Mouse (Mus musculus) neural tube, embryonic 12.5 days (tissue): ENCODE measurements around the gene Sgip1. TPM values are rescaled to one million over a fixed set of nuclear protein-coding genes. Genes with fewer than 3 reads are reported as not detected.

ENCODE experiments used
- ATAC-seq: fragments of 200-750 bp; cut with Nextera tagmentation; 2 replicates; pipeline ENCODE4 v1.8.0; 2017; ENCODE audit warnings: low read depth, mild to moderate bottlenecking, moderate TSS enrichment, moderate library complexity; ENCODE audit not compliant: low FRiP score
- H3K27ac ChIP-seq: fragments of 300-500 bp; sonication (generic); 2 replicates; pipeline ENCODE4 v1.5.1; 2016
- H3K27me3 ChIP-seq: fragments of 300-500 bp; sonication (generic); replicated peaks from 2 replicates; pipeline ENCODE4 v1.6.1; 2016; ENCODE audit warnings: mild to moderate bottlenecking
- H3K36me3 ChIP-seq: fragments of 300-500 bp; sonication (generic); 2 replicates; pipeline ENCODE4 v1.6.1; 2016; ENCODE audit warnings: mild to moderate bottlenecking
- H3K4me1 ChIP-seq: fragments of 300-500 bp; sonication (generic); 2 replicates; pipeline ENCODE4 v1.6.1; 2016
- H3K4me2 ChIP-seq: fragments of 300-500 bp; sonication (generic); replicated peaks from 2 replicates; pipeline ENCODE4 v1.6.1; 2016; ENCODE audit warnings: mild to moderate bottlenecking
- H3K4me3 ChIP-seq: fragments of 300-500 bp; sonication (generic); 2 replicates; pipeline ENCODE4 v1.5.1; 2016
- H3K9ac ChIP-seq: fragments of 300-500 bp; sonication (generic); 2 replicates; pipeline ENCODE4 v1.6.1; 2016; ENCODE audit warnings: mild to moderate bottlenecking
- H3K9me3 ChIP-seq: fragments of 300-500 bp; sonication (generic); 2 replicates; pipeline ENCODE4 v1.6.1; 2016; ENCODE audit warnings: mild to moderate bottlenecking
- WGBS: fragments of 180-500 bp; shearing (Covaris S2); methylation state at CpG from one replicate; pipeline ENCODE4 v1.1.7; 2016; 5-methylcytosine and 5-hydroxymethylcytosine counted together
- polyA plus RNA-seq: library from polyadenylated mRNA; unstranded; fragments of >200 nt; fragmentation: Nextera tagmentation; extraction: Ambion mirVana; gene quantifications from 2 replicates; pipeline ENCODE4 v1.2.1, GENCODE M21; 2016

The Sgip1 gene
- polyA plus RNA-seq, result 43.3 and 45.4 TPM in 2 replicates

DNA sequence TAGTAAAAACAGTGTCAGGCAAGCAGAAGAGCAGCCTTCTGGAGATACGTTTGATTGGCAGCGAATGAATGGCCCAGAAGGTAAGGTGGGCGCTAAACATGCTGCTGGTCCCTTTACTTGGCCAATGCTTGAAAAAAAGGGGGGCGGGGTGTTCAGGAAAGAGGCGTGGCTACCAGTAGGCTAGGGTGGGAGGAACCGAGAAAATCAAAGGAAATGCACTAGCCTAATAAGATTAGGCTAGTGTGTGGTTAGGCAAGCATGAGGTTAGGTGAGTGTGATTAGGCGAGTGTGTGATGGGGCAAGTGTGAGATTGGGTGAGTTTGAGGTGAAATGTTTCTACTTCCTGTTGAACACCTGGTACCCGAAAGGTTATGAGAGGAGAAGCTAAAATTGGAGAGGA lies at the start of gene Sgip1:
Sgip1 (plus strand) TSS at position 11 of the 400 bp plus-strand sequence.
- no peaks in the 10 kb centered on the region for H3K36me3 ChIP-seq
- H3K4me2 ChIP-seq, result no peak within 1 kb of the TSS
- no peak within 1 kb of the TSS for H3K9ac ChIP-seq
- no peaks in the 10 kb centered on the region; the same call in 1 of the 2 replicates for H3K4me1 ChIP-seq
- WGBS, result 69% methylated on average over 8 of the region's 8 CpGs
- H3K27ac ChIP-seq, result no peak within 1 kb of the TSS
- no peaks in the 10 kb centered on the region for H3K9me3 ChIP-seq
- no peaks in the 10 kb centered on the region for H3K27me3 ChIP-seq
- no peak within 1 kb of the TSS for H3K4me3 ChIP-seq
- ATAC-seq, result no peak

GRCm38 (mm10) chr4:102691402-102691801 lies 49.7 kb upstream of the Sgip1 start:
- no peak overlapping the region for H3K9ac ChIP-seq
- WGBS, result 84% methylated on average over 4 of the region's 4 CpGs
- H3K36me3 ChIP-seq, result no peaks in the 10 kb centered on the region
- H3K4me3 ChIP-seq, result no peak overlapping the region
- ATAC-seq, result no peak
- H3K27ac ChIP-seq, result no peak overlapping the region
- H3K27me3 ChIP-seq, result no peaks in the 10 kb centered on the region
- no peaks in the 10 kb centered on the region for H3K9me3 ChIP-seq
- no peak overlapping the region for H3K4me2 ChIP-seq
- no peaks in the 10 kb centered on the region for H3K4me1 ChIP-seq

- H3K36me3 ChIP-seq, result no peaks in the 10 kb centered on the region
- H3K4me3 ChIP-seq, result no peak overlapping the region
- H3K4me2 ChIP-seq, result no peak overlapping the region
- H3K27me3 ChIP-seq, result no peaks in the 10 kb centered on the region
- no peak overlapping the region for H3K9ac ChIP-seq
- H3K4me1 ChIP-seq, result no peaks in the 10 kb centered on the region
- no peak overlapping the region for H3K27ac ChIP-seq
- no peaks in the 10 kb centered on the region for H3K9me3 ChIP-seq
- no peak for ATAC-seq
- WGBS, result 97% methylated on average over 7 of the region's 7 CpGs
These were observed 43.1 kb upstream of the Sgip1 start for GRCm38 (mm10) chr4:102697966-102698365.

DNA sequence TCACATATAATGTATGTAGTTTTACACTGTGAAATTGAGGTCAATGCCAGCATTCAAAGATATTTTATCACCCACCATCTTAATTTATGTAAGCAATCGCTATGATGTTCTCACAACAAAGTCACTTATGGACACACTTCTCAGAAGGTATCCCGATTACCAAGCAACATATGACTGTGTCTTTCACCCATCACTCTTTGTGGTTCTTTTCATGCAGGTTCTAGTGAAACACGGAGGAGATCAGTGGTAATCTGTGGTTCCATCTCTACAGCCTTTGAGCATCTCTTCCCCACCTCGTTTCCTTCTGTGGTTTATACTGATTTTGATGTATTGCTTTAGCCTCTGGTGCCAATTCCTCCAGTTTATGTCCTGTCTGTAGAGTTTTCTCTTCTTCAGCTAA lies 29.4 kb upstream of the Sgip1 start:
- H3K4me2 ChIP-seq, result no peak overlapping the region
- H3K9ac ChIP-seq, result no peak overlapping the region
- no peaks in the 10 kb centered on the region for H3K9me3 ChIP-seq
- no peak for ATAC-seq
- no peaks in the 10 kb centered on the region for H3K27me3 ChIP-seq
- no peaks in the 10 kb centered on the region for H3K36me3 ChIP-seq
- 82% methylated on average over 4 of the region's 4 CpGs for WGBS
- no peaks in the 10 kb centered on the region for H3K4me1 ChIP-seq
- H3K27ac ChIP-seq, result no peak overlapping the region
- no peak overlapping the region for H3K4me3 ChIP-seq

- H3K4me2 ChIP-seq, result no peak overlapping the region
- H3K36me3 ChIP-seq, result no peaks in the 10 kb centered on the region
- H3K27me3 ChIP-seq, result no peaks in the 10 kb centered on the region
- H3K4me3 ChIP-seq, result no peak overlapping the region
- no peak for ATAC-seq
- no peaks in the 10 kb centered on the region for H3K4me1 ChIP-seq
- H3K9me3 ChIP-seq, result no peaks in the 10 kb centered on the region
- H3K9ac ChIP-seq, result no peak overlapping the region
- H3K27ac ChIP-seq, result no peak overlapping the region
These were observed 25.6 kb upstream of the Sgip1 start for GRCm38 (mm10) chr4:102715532-102715931.

DNA sequence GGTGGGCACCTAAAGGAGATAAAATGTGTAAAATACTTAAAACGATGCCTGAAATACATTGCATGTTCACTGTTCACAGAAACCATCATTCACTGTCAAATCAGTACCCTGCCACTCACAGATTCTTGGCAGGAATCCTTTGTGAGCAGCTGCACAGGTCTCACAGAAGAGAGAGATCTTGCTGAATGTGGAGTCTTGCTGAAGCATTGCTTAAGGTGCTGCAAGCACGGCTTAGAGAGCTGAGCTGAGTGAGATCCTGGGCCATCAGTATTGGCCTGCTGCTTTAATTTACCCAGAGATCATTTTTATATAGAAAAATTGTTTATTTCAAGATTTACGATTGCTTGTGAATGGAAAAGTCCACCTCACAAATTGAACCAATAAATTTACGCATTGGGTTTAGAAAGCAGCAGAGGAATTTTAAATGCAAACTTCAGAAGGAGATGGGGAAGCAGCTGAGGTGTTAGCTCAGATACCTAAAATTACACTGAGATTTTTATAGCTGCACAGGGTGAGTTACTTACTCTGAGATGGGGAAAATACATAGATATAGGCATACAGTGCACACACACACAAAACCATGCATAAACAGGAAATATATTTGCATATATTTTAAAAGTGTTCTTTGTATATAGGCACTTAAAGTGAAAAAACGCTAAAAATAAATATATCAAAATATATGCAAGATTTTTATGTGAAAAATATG lies 23.8 kb upstream of the Sgip1 start:
- Histone ChIP-seq H3K36me3 (no peaks in the 10 kb centered on the region), H3K9ac (no peak overlapping the region), H3K4me3 (no peak overlapping the region), H3K27ac (no peak overlapping the region), H3K4me1 (no peaks in the 10 kb centered on the region), H3K27me3 (no peaks in the 10 kb centered on the region), H3K9me3 (no peaks in the 10 kb centered on the region), H3K4me2 (no peak overlapping the region)
- 74% methylated on average over 5 of the region's 5 CpGs for WGBS
- no peak for ATAC-seq

DNA sequence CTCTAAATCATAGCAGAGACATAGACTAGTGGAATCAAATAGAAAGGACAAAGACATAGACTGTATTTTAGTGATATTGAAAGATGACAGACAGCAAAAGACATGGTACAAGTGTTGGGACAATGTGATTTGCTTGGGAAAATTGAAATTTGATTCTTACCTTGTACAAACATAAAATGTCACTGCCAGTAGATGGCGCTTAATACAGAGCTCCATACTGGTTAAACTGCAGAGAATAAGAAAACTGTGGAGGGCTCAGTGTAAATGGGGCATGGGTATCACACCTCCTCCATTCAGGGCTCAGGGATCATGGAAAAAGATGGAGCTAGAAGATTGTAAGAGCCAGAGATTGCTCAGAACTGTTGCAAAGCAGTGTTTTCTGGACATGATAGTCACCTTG lies 21.6 kb upstream of the Sgip1 start:
- no peaks in the 10 kb centered on the region for H3K4me1 ChIP-seq
- no peaks in the 10 kb centered on the region for H3K36me3 ChIP-seq
- ATAC-seq, result no peak
- H3K27ac ChIP-seq, result no peak overlapping the region
- no peaks in the 10 kb centered on the region for H3K27me3 ChIP-seq
- no peak overlapping the region for H3K4me3 ChIP-seq
- no peak overlapping the region for H3K9ac ChIP-seq
- H3K9me3 ChIP-seq, result no peaks in the 10 kb centered on the region
- no peak overlapping the region for H3K4me2 ChIP-seq
- 11% methylated on average over 1 of the region's 1 CpGs for WGBS

- WGBS, result 88% methylated on average over 1 of the region's 1 CpGs
- Histone ChIP-seq H3K27me3 (no peaks in the 10 kb centered on the region), H3K4me1 (no peaks in the 10 kb centered on the region), H3K36me3 (no peaks in the 10 kb centered on the region), H3K4me2 (no peak overlapping the region), H3K9me3 (no peaks in the 10 kb centered on the region), H3K27ac (no peak overlapping the region), H3K4me3 (no peak overlapping the region), H3K9ac (no peak overlapping the region)
- no peak for ATAC-seq
These were observed 21.1 kb upstream of the Sgip1 start for GRCm38 (mm10) chr4:102719951-102720350.

GRCm38 (mm10) chr4:102724442-102724841 lies 16.7 kb upstream of the Sgip1 start:
- Histone ChIP-seq H3K27me3 (no peaks in the 10 kb centered on the region), H3K36me3 (no peaks in the 10 kb centered on the region), H3K4me1 (no peaks in the 10 kb centered on the region), H3K4me3 (no peak overlapping the region), H3K9me3 (no peaks in the 10 kb centered on the region), H3K9ac (no peak overlapping the region), H3K27ac (no peak overlapping the region), H3K4me2 (no peak overlapping the region)
- 69% methylated on average over 5 of the region's 5 CpGs for WGBS
- no peak for ATAC-seq

GRCm38 (mm10) chr4:102730976-102731375 lies 10.1 kb upstream of the Sgip1 start:
- WGBS, result 83% methylated on average over 3 of the region's 3 CpGs

GRCm38 (mm10) chr4:102734022-102734657 lies 7.0 kb upstream of the Sgip1 start:
- H3K4me3 ChIP-seq, result no peak overlapping the region
- H3K9ac ChIP-seq, result no peak overlapping the region
- no peaks in the 10 kb centered on the region for H3K4me1 ChIP-seq
- no peak overlapping the region for H3K4me2 ChIP-seq
- no peaks in the 10 kb centered on the region for H3K27me3 ChIP-seq
- WGBS, result 74% methylated on average over 9 of the region's 9 CpGs
- H3K27ac ChIP-seq, result no peak overlapping the region
- no peaks in the 10 kb centered on the region for H3K36me3 ChIP-seq
- no peak for ATAC-seq
- H3K9me3 ChIP-seq, result no peaks in the 10 kb centered on the region

More at GRCm38 (mm10) chr4:102730976-102731375, 10.1 kb upstream of the Sgip1 start:
- H3K4me1 ChIP-seq, result no peaks in the 10 kb centered on the region
- no peak overlapping the region for H3K4me3 ChIP-seq
- H3K27ac ChIP-seq, result no peak overlapping the region
- H3K9me3 ChIP-seq, result no peaks in the 10 kb centered on the region
- no peak overlapping the region for H3K4me2 ChIP-seq
- H3K9ac ChIP-seq, result no peak overlapping the region
- no peaks in the 10 kb centered on the region for H3K27me3 ChIP-seq
- H3K36me3 ChIP-seq, result no peaks in the 10 kb centered on the region
- ATAC-seq, result no peak

- Histone ChIP-seq H3K27ac (no peak overlapping the region), H3K4me1 (no peaks in the 10 kb centered on the region; the same call in 1 of the 2 replicates), H3K4me2 (no peak overlapping the region), H3K9me3 (no peaks in the 10 kb centered on the region), H3K4me3 (no peak overlapping the region), H3K36me3 (no peaks in the 10 kb centered on the region), H3K27me3 (no peaks in the 10 kb centered on the region), H3K9ac (no peak overlapping the region)
- no peak for ATAC-seq
- WGBS, result 79% methylated on average over 3 of the region's 3 CpGs
These were observed 12.4 kb downstream of the Sgip1 start for GRCm38 (mm10) chr4:102753334-102754090.
